Mouse (Mus musculus) midbrain, embryonic 16.5 days (tissue): Measurements from ENCODE around the gene Pgr. TPM values are rescaled to one million over a fixed set of nuclear protein-coding genes. Genes with fewer than 3 reads are reported as not detected.
A peak's percentile ranks its signal among the peaks of the same experiment; 100 is the strongest.

Experiments
- ATAC-seq: fragments of 200-750 bp; cut with Nextera tagmentation; 2 replicates; pipeline ENCODE4 v1.8.0; 2017; ENCODE audit warnings: moderate TSS enrichment
- H3K27ac ChIP-seq: fragments of 300-500 bp; sonication (generic); 2 replicates; pipeline ENCODE4 v1.5.1; 2014; ENCODE audit warnings: mild to moderate bottlenecking, low read length, mixed read lengths
- H3K27me3 ChIP-seq: fragments of 300-500 bp; sonication (generic); 2 replicates; pipeline ENCODE4 v1.6.1; 2014; ENCODE audit warnings: low read depth, low read length, mixed read lengths; ENCODE audit not compliant: control insufficient read depth, insufficient read depth
- H3K36me3 ChIP-seq: fragments of 300-500 bp; sonication (generic); 2 replicates; pipeline ENCODE4 v1.6.1; 2014; ENCODE audit warnings: mild to moderate bottlenecking, low read length, moderate library complexity, mixed read lengths; ENCODE audit not compliant: control insufficient read depth, insufficient read depth
- H3K4me1 ChIP-seq: fragments of 300-500 bp; sonication (generic); 2 replicates; pipeline ENCODE4 v1.6.1; 2014; ENCODE audit warnings: mild to moderate bottlenecking, low read length, mixed read lengths; ENCODE audit not compliant: control insufficient read depth, insufficient read depth
- H3K4me2 ChIP-seq: fragments of 300-500 bp; sonication (generic); 2 replicates; pipeline ENCODE4 v1.6.1; 2014; ENCODE audit warnings: mild to moderate bottlenecking, low read length, mixed read lengths
- H3K4me3 ChIP-seq: fragments of 300-500 bp; sonication (generic); 2 replicates; pipeline ENCODE4 v1.5.1; 2014; ENCODE audit warnings: low read depth, mild to moderate bottlenecking, low read length, moderate library complexity, mixed read lengths
- H3K9ac ChIP-seq: fragments of 300-500 bp; sonication (generic); 2 replicates; pipeline ENCODE4 v1.6.1; 2014; ENCODE audit warnings: low read depth, low read length, mixed read lengths
- H3K9me3 ChIP-seq: fragments of 300-500 bp; sonication (generic); replicated peaks from 2 replicates; pipeline ENCODE4 v1.6.1; 2014; ENCODE audit warnings: mild to moderate bottlenecking, low read length, mixed read lengths; ENCODE audit not compliant: control insufficient read depth, poor library complexity, severe bottlenecking
- WGBS: fragments of 180-500 bp; shearing (Covaris S2); extraction: QIAGEN DNeasy Blood & Tissue Kit; methylation state at CpG from one replicate; pipeline ENCODE4 v1.1.7; 2014; 5-methylcytosine and 5-hydroxymethylcytosine counted together
- polyA plus RNA-seq: library from polyadenylated mRNA; unstranded; fragments of >200 nt; fragmentation: Nextera tagmentation; extraction: Ambion mirVana; gene quantifications from 2 replicates; pipeline ENCODE4 v1.2.1, GENCODE M21; 2015

Gene Pgr
- polyA plus RNA-seq, 1 experiment from 2014 or later = 4.4 TPM

DNA sequence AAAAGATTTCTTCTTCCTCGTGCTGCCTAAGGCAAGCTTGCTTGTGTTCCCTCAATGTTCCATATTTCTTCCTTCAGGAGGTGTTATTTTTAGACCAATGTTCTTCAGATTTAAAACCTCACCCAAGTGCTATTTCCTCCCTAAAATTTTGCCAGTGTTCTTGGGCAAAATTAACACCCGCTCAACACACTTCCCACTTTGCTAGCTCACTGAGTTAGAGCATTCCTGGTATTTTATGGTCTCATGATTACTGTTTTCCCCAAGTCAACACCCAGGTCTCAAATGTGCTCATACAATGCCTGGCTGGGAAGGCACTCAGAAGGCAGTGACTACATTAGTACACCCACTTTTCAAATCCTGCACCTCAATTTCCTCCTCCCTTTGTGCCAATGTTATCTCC, 27.9 kb downstream of the Pgr start:
- peaks cover 6% of the 10 kb centered on the region; the same call in 1 of the 2 replicates for H3K36me3 ChIP-seq
- ATAC-seq = no peak
- H3K27ac ChIP-seq = no peak overlapping the region
- H3K4me1 ChIP-seq = no peaks in the 10 kb centered on the region
- H3K9ac ChIP-seq = no peak overlapping the region
- no peaks in the 10 kb centered on the region for H3K9me3 ChIP-seq
- H3K4me3 ChIP-seq = no peak overlapping the region
- H3K4me2 ChIP-seq = no peak overlapping the region
- no peaks in the 10 kb centered on the region for H3K27me3 ChIP-seq
- 95% methylated on average over 2 of the region's 2 CpGs for WGBS

DNA sequence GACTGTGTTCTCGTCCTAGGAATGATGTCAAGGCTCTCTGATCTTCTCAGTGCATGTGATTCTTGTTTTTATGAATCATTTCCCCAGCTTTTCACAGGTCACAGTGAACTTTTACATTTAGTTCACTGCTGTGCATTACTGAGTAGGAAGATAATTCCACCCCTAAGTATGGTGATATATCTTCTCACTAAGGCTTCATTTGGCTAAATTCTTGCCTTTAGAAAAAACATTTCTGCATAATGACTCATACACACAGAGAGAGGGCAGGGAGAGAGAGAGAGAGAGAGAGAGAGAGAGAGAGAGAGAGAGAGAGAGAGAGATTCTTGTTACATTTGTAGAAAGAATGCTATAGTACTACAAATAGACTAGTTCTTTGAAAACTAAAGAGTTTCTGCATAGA, 38.1 kb downstream of the Pgr start:
- Histone ChIP-seq H3K4me1 (no peaks in the 10 kb centered on the region), H3K27me3 (no peaks in the 10 kb centered on the region), H3K36me3 (no peaks in the 10 kb centered on the region), H3K4me3 (no peak overlapping the region), H3K9me3 (no peaks in the 10 kb centered on the region), H3K9ac (no peak overlapping the region), H3K27ac (no peak overlapping the region), H3K4me2 (no peak overlapping the region)
- 42% methylated on average over 1 of the region's 1 CpGs for WGBS
- no peak for ATAC-seq

DNA sequence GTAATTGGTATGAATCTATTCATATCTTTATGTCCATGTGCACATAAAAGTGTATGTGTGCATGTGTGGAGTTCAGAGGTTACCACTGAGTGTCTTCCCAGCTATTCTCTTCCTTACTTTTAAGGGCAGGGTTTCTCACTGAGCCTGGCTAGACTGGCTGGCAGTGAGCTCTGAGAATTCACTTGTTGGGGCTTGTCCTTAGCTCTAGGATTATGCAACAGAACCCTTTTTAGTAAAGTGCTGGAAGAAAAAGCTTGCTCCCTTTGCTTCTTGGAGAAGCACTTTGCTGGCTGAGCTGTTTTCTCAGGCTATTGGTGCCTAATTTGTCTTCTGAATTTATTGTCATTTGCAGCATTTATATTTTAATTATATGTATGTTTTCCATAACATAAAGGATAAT, 53.7 kb downstream of the Pgr start:
- Histone ChIP-seq H3K36me3 (no peaks in the 10 kb centered on the region), H3K4me1 (no peaks in the 10 kb centered on the region), H3K9ac (no peak overlapping the region), H3K4me2 (no peak overlapping the region), H3K27ac (no peak overlapping the region), H3K4me3 (no peak overlapping the region), H3K27me3 (no peaks in the 10 kb centered on the region), H3K9me3 (no peaks in the 10 kb centered on the region)
- no peak for ATAC-seq

DNA sequence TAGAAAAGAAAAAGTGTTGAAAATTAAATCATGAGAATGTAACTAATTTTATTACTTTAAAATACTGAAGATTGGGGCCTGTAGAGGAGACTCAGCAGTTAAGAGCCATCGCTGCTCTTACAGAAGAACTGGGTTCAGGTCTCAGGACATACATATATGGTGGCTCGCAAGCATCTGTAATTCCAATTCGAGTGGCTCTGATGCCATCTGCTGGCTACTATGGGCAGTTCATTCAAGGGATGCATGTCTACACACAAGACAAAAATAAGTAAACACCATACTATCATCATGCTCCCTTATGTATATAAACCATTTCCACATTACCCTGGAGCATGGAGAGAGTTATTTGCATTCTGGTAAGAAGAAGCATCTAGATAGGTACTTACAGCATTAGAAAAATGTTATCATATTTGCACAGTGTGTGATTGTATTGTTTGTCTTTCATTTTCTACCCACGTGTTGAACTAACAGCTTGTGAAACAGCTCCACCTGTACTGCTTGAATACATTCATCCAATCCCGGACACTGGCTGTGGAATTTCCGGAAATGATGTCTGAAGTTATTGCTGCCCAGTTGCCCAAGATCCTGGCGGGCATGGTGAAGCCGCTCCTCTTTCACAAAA, 65.0 kb downstream of the Pgr start:
- Histone ChIP-seq H3K9ac (no peak overlapping the region), H3K9me3 (no peaks in the 10 kb centered on the region), H3K4me2 (no peak overlapping the region), H3K27ac (no peak overlapping the region), H3K4me1 (no peaks in the 10 kb centered on the region), H3K27me3 (no peaks in the 10 kb centered on the region), H3K4me3 (no peak overlapping the region), H3K36me3 (peaks cover 5% of the 10 kb centered on the region; the same call in 1 of the 2 replicates)
- 64% methylated on average over 8 of the region's 8 CpGs for WGBS
- ATAC-seq = no peak

DNA sequence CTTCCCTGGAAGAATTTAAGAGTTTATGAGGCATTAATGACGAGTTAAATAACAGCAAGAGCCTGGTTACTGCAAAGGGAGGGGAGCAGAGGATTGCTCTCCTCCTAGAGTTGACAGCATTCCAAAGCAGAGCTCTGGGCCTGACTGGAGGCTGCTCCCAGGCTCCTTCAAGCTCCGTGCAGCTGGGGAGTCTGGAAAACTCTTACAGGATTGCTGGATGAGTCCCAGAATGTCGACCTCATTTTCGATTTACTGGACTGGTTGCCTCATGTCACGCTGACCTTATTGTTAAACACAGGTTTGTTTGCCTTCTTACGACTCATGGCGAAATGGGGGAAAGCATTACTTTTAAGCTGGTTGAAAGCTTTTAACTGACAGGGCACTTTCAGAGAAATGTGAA, 70.6 kb downstream of the Pgr start:
- H3K27ac ChIP-seq = no peak overlapping the region
- H3K4me3 ChIP-seq = no peak overlapping the region
- 73% methylated on average over 7 of the region's 7 CpGs for WGBS
- H3K4me2 ChIP-seq = no peak overlapping the region
- H3K9ac ChIP-seq = no peak overlapping the region
- no peaks in the 10 kb centered on the region for H3K27me3 ChIP-seq
- ATAC-seq = no peak
- H3K4me1 ChIP-seq = no peaks in the 10 kb centered on the region
- no peaks in the 10 kb centered on the region for H3K9me3 ChIP-seq
- H3K36me3 ChIP-seq = no peaks in the 10 kb centered on the region

DNA sequence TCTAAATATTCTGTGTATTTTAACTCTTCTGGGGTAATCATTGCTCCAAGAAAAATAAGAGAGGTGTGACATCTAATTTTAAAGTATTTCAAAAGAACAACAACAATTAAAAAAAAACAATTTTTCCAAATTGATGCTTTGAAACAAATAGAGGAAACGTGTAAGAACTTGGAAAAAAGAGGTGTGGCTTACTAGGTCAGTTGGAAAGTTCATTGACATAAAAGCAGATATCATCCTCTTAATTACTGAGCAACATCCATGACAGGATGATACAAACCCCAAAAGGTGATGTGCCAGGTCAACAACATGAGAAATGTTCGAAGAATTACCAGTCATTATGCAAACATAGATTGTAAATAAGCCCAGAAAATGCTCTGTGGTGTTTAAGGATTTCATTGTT, 71.9 kb downstream of the Pgr start, which contains the start of gene Gm16485:
Gene Gm16485 (plus strand): TSS at position 301 of the 400 bp plus-strand sequence.
- ATAC-seq = no peak
- Histone ChIP-seq H3K4me1 (no peaks in the 10 kb centered on the region), H3K4me3 (no peak within 1 kb of the TSS), H3K27ac (no peak within 1 kb of the TSS), H3K36me3 (no peaks in the 10 kb centered on the region), H3K9me3 (no peaks in the 10 kb centered on the region), H3K4me2 (no peak within 1 kb of the TSS), H3K9ac (no peak within 1 kb of the TSS), H3K27me3 (no peaks in the 10 kb centered on the region)
- 79% methylated on average over 2 of the region's 2 CpGs for WGBS

DNA sequence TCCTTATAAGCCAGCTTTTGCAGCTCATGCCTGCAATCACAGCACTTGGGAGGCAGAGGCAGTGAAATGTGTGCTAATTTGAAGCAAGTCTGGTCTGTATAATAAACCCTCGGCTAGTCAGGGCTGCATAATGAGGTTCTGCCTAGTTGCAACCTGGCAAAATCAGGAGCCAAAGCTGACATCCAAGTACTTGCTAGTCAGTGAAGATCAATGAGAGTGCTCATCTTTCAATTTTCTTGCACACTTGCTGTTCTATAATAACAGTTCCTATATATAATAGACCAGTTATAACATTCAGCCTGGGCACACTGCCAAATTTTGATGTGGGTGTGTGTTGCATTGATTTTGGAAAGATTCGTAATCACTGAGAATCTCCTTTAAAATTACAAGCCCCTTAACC, 78.1 kb downstream of the Pgr start:
- no peaks in the 10 kb centered on the region for H3K36me3 ChIP-seq
- H3K27me3 ChIP-seq = no peaks in the 10 kb centered on the region
- no peak overlapping the region for H3K4me3 ChIP-seq
- H3K27ac ChIP-seq = no peak overlapping the region
- no peak overlapping the region for H3K4me2 ChIP-seq
- 37% methylated on average over 2 of the region's 2 CpGs for WGBS
- no peaks in the 10 kb centered on the region for H3K9me3 ChIP-seq
- ATAC-seq = peak; percentile 54; the same call in 1 of the 2 replicates
- no peak overlapping the region for H3K9ac ChIP-seq
- no peaks in the 10 kb centered on the region for H3K4me1 ChIP-seq

DNA sequence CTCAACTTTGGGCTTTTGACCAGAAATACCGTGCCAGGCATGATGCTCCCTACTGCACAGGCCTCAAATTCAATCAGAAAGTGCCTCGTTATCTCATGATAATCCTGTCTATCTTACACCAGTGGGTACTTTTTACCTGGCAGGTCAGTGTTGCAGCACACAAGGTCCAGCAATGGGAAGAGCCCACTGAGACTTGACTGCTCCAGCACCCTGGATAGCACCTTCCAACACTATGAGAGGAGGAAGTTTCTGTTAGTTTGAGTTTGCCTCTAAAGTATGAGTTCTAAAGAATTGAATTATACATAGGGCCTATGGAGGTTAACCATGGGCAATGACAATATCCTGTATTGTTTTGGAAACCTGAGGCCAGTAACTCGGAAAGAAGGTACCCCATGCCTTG, 82.7 kb downstream of the Pgr start:
- Histone ChIP-seq H3K9me3 (no peaks in the 10 kb centered on the region), H3K9ac (no peak overlapping the region), H3K27me3 (no peaks in the 10 kb centered on the region), H3K4me3 (no peak overlapping the region), H3K36me3 (no peaks in the 10 kb centered on the region), H3K4me2 (no peak overlapping the region), H3K4me1 (no peaks in the 10 kb centered on the region), H3K27ac (no peak overlapping the region)
- 82% methylated on average over 3 of the region's 3 CpGs for WGBS
- ATAC-seq = no peak

DNA sequence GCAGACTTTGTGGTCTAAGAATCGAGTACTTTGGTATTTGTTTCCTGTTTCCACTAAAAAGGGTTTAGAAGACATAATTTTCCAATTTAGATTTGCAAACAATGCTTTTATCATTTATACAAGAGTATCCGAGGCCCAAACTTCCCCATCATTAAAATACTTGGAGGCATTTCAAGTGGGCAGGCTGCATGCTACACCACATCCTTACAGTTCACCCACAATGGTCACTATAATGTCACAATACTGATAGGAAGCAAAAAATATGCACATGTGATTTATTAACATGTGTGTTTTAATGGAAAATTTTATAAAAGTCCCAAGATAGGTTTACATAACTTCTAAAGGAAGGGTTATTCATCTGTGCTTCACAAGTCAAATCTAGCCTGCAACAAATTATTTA, 96.9 kb downstream of the Pgr start:
- Histone ChIP-seq H3K4me3 (no peak overlapping the region), H3K4me2 (no peak overlapping the region), H3K27ac (no peak overlapping the region), H3K4me1 (no peaks in the 10 kb centered on the region), H3K9ac (no peak overlapping the region), H3K9me3 (no peaks in the 10 kb centered on the region), H3K36me3 (0 out of 2 replicates have a peak, but pooled peaks cover 2% of the 10 kb centered on the region), H3K27me3 (no peaks in the 10 kb centered on the region)
- 83% methylated on average over 2 of the region's 2 CpGs for WGBS
- no peak for ATAC-seq
